Mouse (Mus musculus): ENCODE results near the gene Gpr35.

Gpr35 gene

DNA sequence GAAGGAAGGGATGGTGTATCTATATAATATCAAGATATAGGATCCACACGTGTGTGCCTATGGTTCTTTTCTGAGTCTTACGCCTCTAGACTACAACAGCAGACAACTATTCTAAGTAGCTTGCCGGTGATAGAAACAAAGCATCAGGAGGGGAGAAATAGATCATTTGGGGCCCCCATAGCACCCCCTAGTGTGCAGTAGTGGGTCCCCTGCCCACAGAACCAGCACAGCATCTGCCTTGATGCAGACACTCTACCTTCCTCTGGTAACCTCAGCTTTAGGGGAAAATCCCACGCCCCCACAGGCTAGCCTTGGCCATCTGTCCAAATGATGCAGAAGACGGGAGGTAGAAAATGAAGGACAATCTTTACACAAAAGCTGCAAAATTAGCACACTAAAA is 34.3 kb downstream of the Gpr35 start:
- DNase-seq, result no peak

DNA sequence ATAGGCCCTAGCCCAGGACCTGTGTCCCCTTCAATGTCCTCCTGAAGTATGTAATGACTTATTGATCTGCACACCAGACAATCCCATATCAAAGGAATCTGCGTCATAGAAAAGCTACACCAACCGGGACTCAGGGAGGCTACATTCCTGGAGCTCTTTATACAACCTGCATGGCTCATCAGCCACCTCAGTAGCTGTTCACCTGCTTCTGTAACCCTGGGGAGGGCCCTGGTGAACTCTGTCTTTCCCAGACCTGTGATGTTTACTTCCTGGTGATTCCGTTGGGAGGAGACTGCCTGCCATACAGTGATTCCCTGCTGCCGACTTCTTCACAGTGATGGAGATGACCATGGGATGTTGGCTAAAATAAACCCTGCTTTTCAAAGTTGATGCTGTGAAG is 38.2 kb downstream of the Gpr35 start:
- no peak for DNase-seq

DNA sequence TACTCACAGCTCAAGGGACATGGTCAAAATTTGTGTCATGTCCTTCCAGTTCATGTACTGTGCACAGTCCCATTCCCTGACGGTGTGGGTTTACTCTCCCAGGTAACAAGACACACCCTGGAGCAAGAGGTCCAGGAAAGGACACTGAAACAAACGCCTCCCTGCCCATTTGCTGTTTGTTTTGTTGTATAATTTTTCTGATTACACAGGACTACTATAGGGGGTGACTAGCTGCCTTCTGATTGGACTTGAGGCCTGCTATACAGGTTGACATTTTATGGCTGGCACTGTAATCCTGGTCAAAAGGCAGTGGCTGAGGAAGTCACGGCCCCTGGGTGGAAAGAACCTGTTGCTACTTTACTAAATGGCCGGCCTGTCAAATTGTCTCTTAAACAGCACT is 39.2 kb downstream of the Gpr35 start:
- no peak for DNase-seq

DNA sequence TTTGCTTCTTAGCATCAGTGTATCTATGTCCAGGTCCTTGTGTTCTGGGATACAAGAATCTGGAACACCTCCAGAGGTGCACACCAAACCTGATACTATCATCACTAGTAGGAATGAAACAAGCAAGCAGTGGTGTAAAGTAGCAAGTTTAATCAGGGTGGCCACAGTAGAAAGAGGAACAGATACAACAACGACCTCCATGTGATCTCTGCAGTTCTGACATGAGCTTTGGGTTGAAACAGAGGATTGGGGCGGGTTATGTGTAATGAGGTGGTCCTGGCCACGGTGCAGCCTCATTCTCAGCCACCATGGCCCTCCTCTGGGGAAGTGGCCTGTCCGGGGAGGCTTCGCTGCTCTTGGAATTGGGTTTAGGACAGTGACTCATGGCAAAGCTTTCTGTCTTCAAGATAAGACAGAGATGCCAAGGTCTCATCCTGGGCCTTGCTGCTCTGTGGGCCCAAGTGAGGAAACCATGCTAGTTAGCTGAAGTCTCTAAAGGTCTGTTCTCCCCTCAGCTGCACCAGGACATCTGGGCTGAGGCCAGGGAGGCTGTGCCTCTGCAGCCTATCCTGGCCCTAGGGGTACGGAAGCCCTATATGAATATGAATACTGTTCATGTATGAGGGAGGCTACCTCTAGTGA is 41.7 kb downstream of the Gpr35 start:
- DNase-seq, result no peak

DNA sequence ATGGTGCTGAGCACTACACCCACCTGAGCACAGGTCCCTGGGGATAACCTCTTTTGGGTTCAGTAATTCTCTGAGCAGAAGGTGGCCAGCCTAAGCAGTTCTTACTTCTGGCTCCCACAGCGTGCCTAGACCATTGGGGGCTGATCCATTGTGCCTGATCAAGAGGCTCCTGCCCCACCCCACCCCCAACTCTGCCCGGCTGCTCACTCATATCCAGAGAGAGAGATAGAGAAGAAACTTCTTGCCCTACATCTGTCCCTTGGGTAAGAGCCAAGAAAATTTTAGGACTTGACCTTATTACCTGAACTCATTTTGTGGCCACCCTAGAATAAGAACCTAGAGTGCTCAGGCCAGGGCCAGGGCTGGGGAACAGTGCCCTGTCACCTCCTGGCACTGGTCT is 42.2 kb downstream of the Gpr35 start:
- DNase-seq, result no peak

DNA sequence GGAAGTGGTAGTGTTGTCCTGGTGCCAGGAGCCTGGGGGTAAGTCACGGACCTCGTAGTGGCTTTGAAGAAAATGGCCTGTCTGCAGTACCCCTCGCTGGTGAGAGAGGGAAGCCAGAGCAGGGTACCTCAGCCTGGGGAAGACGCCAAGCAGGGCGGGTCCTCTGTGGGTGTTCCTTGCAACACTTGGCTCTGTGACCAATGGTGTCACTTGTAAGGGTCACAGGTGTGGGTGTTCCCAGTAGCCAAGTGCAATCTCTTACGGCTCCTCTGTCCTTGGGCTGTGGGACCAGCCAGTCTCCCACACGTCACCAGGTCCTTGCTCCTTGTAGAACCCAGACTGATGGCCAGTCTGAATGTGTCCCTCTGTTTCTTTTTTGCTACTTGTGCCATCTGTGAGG is 55.4 kb downstream of the Gpr35 start, which contains the start of gene Aqp12:
Gene Aqp12 (plus strand): TSS at position 274 of the 400 bp plus-strand sequence.
- no peak for DNase-seq

DNA sequence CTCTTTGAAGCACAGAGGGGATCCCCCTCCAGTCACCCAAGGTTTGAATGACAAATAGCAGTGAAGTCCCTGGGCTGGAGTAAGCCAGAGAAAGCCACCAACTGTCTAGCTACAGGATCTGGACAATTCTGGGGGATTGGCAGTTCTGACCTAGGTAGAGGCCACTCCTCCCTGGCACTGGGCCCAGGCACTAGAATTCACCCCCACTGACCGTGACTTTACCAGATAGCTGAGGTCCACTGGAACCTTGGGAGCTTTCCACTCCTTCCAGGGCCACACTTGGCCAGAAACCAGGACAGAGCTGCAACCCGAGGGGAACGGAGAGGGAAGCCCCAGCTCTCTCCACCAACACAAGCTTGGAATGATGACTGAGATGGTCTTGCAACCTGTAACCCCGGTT is 58.5 kb downstream of the Gpr35 start:
- no peak for DNase-seq

DNA sequence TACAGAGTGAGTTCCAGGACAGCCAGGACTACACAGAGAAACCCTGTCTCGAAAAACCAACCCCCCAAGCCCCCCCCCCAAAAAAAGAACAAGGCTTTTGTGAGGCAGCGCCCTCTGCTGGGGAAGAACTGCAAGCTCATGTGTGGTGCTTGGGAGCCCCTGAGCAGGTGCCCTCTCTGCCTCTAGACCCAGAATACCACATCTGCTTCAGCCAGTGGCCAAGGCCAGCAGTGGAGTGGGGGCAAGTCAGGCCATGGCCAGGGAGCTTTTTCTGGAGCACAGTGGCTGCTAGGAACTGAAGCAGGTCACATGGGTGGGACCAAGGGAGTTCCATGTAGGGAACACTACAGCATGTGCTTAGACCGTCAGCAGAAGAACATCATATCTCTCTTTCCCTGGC is 60.1 kb downstream of the Gpr35 start:
- peak in 1 of 2 experiments; percentile 27 for DNase-seq

DNA sequence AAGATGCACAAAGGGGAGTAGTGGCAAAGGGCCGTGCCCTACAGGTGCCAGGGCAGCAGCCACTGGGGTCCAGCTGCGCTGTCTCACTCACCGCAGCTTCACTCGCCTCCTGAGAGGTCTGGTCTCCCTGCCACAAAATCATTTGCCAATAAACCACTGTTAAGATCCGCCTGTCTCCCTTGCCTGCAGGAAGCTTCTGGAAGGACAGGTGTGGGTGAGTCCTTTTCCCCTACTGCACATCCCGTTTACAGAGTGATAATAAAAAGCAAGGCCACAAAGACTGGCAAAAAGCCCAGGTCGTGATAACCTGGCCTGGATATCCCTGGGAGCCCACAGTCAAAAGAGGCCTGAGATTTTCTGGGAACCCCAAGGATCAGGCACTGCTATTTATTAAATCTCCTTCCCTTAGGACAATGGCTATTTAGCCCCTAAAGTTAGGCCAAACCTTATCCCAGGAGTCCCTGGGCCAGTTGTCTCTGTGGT is 61.5 kb downstream of the Gpr35 start:
- no peak for DNase-seq

DNA sequence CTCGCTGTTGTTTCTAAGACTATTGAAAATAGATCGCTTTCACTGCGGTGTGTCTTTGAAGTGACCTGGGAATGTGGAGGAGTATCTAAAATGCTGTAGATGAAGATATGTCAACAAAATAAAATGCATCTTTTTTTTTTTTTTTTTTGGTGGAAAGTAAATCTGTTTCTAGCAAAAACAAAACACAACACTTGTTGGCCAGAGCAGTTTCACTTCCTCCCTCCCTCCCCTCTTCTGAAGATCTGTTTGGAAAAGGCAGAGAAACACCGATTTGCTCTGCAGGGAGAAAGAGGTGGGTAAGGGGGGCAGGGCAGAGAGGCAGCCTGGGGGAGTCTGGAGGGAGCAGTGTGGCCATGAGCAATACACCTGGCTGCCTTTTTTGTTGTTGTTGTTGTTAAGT is 62.7 kb downstream of the Gpr35 start:
- DNase-seq, result no peak

DNA sequence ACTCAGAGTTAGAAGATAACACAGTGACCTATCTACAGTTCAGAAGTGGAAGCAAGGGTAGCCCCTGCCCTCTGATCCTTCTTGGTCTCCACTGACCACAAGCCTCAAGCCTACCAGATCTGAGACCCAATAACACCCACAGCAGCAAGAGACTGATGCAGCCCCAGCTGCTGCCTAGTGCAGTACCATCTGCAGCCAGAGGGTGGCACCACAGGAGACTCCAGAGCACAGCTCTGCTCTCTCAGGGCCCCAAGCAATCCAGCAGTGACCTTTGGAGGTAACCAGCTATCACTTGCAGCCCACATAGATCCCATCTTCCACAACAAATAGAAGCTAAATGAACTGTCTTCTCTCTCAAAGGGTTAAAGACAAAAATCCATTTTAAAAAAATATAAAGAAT is 63.8 kb downstream of the Gpr35 start:
- DNase-seq, result peak; percentile 82 to 84

DNA sequence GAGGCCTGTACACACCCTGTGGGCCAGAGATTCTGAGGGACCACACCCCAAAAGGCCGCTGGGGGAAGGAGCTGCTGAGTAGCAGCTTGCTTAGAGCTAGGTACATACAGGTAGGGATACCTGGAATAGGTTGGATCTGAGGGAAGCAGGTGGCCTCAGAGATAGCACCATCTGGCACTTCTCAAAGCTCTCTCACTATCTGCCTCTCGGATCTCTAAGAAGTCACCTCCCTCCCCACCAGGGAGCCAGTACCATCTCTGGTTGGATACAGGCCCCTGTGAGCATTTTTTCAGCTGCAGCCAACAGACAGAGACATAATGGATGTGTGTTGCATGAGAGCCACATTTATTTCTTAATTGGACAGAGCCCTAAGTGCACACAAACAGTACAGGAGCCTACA is 64.5 kb downstream of the Gpr35 start:
- peak; percentile 41 to 43 for DNase-seq

DNA sequence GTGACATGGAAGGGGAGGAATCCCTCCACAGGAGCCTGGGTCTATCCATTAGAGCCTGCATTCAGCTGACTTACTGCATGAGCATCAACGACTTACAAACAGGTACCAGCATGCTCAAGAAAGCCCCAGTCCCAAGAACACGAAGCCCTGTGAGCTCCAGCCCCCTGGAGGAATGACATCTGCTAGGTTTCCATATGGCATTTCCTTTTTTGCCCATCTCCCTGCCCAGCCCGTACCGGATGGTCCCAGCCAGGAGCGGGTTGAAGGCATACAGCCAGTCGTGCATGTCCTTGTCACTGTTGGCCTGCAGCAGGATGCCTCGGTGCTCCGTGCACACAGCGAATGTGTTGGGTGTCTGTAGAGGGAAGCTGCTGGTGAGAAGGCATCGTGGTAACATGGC is 68.1 kb downstream of the Gpr35 start:
- DNase-seq, result peak; percentile 64 to 65

DNA sequence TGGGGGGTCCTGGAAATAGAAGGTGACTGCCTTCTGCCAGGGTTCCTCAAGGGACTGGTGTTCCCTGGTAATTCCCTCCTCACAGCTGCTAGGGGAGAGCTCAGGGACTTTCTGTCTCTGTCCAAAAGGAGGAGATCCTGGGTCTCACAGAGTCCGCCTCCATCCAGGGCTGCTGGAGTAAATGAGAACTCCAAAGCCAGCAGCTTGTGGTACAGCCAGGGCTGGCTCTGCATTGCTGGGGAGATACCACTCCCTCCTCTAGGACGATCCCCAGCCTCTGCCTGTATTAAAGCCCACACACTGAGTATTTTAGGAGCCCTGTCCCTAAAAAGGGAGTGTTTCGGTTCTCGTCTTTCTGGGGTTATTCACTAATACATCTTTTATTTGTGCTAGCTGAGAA is 69.9 kb downstream of the Gpr35 start:
- no peak for DNase-seq

DNA sequence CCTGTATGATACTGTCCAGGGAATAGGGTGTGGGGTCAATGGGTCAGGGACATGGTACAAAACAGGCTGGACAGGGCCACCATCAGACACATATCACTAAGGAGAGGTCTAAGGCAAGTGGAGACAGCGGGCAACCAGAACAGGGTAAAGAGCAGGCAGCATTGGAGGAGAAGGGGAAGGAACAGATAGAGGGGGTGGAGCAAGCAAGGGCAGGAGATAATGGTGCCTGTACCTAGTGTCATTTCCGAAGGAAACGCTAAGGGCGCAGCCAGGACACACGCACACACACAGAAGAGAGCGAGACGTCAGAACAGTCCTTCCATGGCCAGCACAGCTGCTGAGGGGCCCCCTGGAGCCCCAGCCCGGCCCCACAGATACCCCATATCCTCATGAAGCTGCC is 75.9 kb downstream of the Gpr35 start:
- DNase-seq, result no peak

DNA sequence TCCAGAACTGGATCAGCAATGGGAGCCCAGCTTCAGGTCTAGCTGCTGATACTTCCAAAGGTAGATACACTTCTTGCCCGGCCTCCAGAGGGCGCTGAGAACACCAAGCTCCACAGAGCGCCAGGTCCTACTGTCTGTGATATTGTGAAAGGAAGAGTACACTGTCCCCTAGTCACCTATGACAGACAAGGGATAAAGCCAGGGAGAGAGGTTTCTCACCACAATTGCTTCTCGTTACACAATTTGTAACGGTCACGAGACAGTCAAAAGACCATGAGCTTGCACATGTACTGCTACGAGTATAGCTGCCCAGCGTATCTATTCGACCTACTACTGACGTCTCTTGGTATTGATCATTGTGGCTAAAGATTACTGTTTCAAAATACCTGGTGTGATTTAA is 78.7 kb downstream of the Gpr35 start:
- DNase-seq, result no peak

DNA sequence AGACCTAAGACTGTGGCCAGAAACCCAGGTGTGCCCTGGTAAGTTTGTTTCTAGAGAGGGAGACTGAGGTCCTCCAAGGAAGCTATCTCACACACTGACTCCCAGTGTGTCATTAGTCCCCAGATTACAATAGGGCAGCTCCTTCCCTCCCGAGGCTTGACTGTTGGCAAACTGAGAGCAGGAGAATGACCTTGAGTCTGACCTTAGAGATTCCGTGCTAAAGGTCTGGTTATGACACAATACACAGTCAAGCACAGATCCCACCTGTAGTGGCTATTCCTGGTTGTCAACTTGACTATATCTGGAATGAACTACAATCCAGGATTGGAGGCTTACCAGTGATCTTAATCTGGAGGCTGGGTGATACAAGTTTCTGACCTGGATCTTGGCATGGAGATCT is 79.4 kb downstream of the Gpr35 start:
- DNase-seq, result no peak

DNA sequence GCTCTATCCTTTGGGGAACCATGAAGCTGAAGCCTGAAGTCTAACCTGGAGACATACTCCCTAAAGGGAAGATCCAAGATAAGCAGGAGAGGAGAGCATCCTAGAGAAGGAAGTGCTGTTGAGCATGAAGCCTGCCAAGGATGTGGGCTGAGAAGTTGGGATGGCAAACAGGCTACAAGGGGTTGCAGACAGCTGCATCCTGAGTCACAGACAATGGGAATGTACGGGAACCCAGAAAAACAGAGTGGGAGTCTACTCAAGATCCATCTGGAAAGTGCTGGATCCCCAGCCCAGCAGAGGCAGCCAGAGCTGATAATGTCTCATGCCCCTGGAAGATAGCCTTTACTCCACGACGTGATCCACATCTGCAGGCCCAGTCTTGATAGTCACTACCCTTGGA is 80.5 kb downstream of the Gpr35 start:
- no peak for DNase-seq

DNA sequence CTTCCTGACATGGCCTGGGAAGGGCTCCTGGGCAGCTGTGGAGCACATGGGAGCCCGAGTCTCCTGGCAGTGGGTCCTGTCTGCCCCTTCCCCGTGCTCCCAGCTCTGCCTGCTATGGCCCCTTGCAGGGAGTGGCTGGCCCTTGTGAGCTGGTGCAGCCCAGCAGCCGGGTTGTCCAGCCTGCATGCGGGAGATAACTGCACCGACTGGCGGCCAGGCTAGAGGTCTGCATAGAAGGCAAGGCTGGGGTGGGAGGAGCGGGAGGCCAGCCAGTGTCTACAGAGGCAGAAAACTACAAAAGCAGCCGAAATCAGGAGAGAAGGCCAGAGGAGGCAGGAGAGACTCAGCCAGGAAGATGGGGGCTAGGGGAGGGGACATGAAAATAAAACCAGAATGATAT is 83.3 kb downstream of the Gpr35 start:
- DNase-seq, result no peak

DNA sequence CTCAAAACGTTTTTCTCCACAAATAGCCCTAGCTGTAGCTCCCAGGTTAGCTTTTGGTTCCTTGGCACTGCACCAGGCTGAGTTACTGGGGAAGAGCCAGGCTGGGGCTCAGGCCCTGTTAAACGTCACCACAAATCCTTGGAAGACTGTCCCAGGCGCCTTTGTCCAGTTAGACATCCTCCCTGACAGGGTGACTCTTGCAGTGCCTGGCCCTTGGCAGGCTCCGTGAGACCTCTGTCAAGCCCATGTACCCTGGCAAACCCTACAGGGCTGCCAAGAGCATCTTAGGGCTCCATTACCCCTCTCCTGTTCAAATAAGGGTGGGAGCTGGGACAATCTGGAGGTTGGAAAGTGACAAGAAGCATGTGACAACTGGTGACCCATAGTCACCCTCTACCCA is 85.3 kb downstream of the Gpr35 start:
- DNase-seq, result no peak
